Mouse (Mus musculus) lung, postnatal 0 days (tissue): ENCODE data around the gene Fam81b.

ENCODE experiments used
- CTCF ChIP-seq: IDR thresholded peaks from 2 replicates; pipeline ENCODE4 v1.5.1; 2016; ENCODE audit warnings: antibody characterized with exemption, mild to moderate bottlenecking
- EP300 ChIP-seq: IDR thresholded peaks from 2 replicates; pipeline ENCODE4 v1.6.1; 2016; ENCODE audit warnings: antibody characterized with exemption, mild to moderate bottlenecking, control low read depth

GRCm38 (mm10) chr13:76190273-76190672 is 114.6 kb downstream of the Fam81b start:
- TF ChIP-seq CTCF (no peak), EP300 (no peak)
